Mouse (Mus musculus): Measurements from ENCODE around the gene Trim47.

Gene Trim47

GRCm38 (mm10) chr11:116087194-116088130, 39.5 kb downstream of the Trim47 start:
- peak; percentile 91 to 94 for DNase-seq

GRCm38 (mm10) chr11:116086258-116087193, 40.5 kb downstream of the Trim47 start, which contains the start of gene Wbp2:
TSS of gene Wbp2 (minus strand) at chr11:116086995.
- DNase-seq = peak; percentile 99

- no peak for DNase-seq
Observed at GRCm38 (mm10) chr11:116084166-116084565, 42.8 kb downstream of the Trim47 start.

- no peak for DNase-seq
Observed at GRCm38 (mm10) chr11:116083096-116083672, 43.8 kb downstream of the Trim47 start.

- peak in 1 of 2 experiments; percentile 69 for DNase-seq
Observed at GRCm38 (mm10) chr11:116081081-116081480, 45.9 kb downstream of the Trim47 start.

- DNase-seq = no peak
Observed at GRCm38 (mm10) chr11:116079511-116079910, 47.5 kb downstream of the Trim47 start.

GRCm38 (mm10) chr11:116078676-116079320, 48.2 kb downstream of the Trim47 start:
- DNase-seq = no peak

- no peak for DNase-seq
Observed at GRCm38 (mm10) chr11:116078221-116078620, 48.8 kb downstream of the Trim47 start.

- DNase-seq = no peak
Observed at GRCm38 (mm10) chr11:116077446-116078204, 49.4 kb downstream of the Trim47 start, which contains the start of gene Unc13d. TSS of gene Unc13d (minus strand) at chr11:116077961.

- DNase-seq = no peak
Observed at GRCm38 (mm10) chr11:116076836-116077235, 50.2 kb downstream of the Trim47 start.

GRCm38 (mm10) chr11:116076266-116076540, 50.8 kb downstream of the Trim47 start:
- DNase-seq = no peak

- DNase-seq = no peak
Observed at GRCm38 (mm10) chr11:116075539-116076265, 51.3 kb downstream of the Trim47 start.

GRCm38 (mm10) chr11:116074436-116074991, 52.5 kb downstream of the Trim47 start:
- no peak for DNase-seq

- DNase-seq = no peak
Observed at GRCm38 (mm10) chr11:116072608-116073007, 54.4 kb downstream of the Trim47 start.

- no peak for DNase-seq
Observed at GRCm38 (mm10) chr11:116071510-116071909, 55.5 kb downstream of the Trim47 start.

- DNase-seq = no peak
Observed at GRCm38 (mm10) chr11:116065345-116065744, 61.7 kb downstream of the Trim47 start.

- no peak for DNase-seq
Observed at GRCm38 (mm10) chr11:116064187-116064867, 62.7 kb downstream of the Trim47 start.

- no peak for DNase-seq
Observed at GRCm38 (mm10) chr11:116063562-116063961, 63.4 kb downstream of the Trim47 start.

GRCm38 (mm10) chr11:116062521-116062920, 64.5 kb downstream of the Trim47 start:
- DNase-seq = no peak
